Mouse (Mus musculus): ENCODE measurements around the gene Hsd17b13. TPM values are rescaled to one million over a fixed set of nuclear protein-coding genes. Genes with fewer than 3 reads are reported as not detected.
A peak's percentile ranks its signal among the peaks of the same experiment; 100 is the strongest.

The Hsd17b13 gene
- polyA plus RNA-seq, 1 experiment, result not detected

DNA sequence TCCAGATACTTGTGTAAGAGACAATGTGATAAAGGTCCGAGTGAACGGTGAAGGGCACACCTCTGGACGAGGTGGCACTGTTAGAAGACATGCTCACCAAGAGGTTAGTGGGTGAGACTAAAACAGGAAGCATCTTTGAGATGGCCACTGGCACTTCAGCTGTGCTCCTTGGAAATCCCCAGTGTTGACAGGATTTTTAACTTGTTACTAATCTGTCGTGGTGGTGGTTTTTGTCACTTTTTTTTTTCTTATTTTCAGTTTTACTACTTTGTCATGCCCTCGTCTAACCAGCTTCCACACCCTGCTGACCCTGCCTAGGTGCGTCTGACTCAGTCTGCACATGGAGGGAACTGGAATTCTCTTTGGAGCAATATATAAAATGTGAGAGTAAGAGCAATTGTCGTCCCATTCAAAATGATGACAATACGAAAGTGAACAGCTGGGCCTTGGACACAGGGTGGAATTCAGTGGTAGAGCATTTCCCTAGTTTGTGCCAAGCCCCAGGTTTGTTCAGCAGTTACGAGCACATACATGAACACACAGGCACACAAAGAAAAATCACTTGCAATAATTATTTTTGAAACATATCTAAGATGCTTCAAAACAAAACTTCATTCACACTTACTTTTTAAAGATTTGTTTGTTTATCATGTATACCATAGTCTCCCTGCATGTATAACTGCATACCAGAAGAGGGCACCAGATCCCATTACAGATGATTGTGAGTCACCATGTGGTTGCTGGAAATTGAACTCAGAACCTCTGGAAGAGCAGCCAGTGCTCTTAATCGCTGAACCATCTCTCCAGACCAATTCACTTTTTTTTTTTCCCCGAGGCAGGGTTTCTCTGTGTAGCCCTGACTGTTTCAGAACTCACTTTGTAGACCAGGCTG lies 62.6 kb downstream of the Hsd17b13 start:
- no peak overlapping the region for H3K27ac ChIP-seq (ENCODE audit: insufficient read depth, low read depth, low read length)
- peaks cover 6% of the 10 kb centered on the region for H3K4me1 ChIP-seq (ENCODE audit: control insufficient read depth, insufficient read depth, low read length)
- TF ChIP-seq POLR2A (IDR thresholded peaks at IDR 0.05; ENCODE audit: borderline replicate concordance, low read depth, low read length), result no peak
- no peak for TF ChIP-seq CTCF (IDR thresholded peaks at IDR 0.05; ENCODE audit: low read depth, low read length)
- H3K4me3 ChIP-seq (ENCODE audit: insufficient read depth, low read length), result no peak overlapping the region

DNA sequence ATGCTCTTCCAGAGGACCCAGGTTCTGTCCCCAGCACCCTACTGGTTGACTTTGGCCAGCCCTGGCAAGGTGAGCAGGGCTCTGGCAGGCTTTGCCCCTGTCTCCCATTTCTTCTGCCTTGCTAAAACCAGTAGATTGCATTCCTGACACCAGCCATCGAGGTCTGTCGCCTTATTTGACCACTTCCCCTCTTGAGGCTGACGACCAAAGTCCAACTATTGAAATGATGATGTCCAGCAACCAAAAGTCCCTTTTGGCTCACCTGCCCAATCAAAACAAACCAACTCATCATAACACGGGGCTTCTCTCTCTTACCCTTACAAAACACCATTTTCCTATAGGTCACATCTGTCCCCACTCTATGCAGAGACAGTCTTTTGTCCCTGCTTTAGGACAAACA lies 64.1 kb downstream of the Hsd17b13 start:
- peaks cover 6% of the 10 kb centered on the region for H3K4me1 ChIP-seq (ENCODE audit: control insufficient read depth, insufficient read depth, low read length)
- no peak for TF ChIP-seq CTCF (IDR thresholded peaks at IDR 0.05; ENCODE audit: low read depth, low read length)
- TF ChIP-seq POLR2A (IDR thresholded peaks at IDR 0.05; ENCODE audit: borderline replicate concordance, low read depth, low read length), result no peak
- no peak overlapping the region for H3K4me3 ChIP-seq (ENCODE audit: insufficient read depth, low read length)
- H3K27ac ChIP-seq (ENCODE audit: insufficient read depth, low read depth, low read length), result no peak overlapping the region

DNA sequence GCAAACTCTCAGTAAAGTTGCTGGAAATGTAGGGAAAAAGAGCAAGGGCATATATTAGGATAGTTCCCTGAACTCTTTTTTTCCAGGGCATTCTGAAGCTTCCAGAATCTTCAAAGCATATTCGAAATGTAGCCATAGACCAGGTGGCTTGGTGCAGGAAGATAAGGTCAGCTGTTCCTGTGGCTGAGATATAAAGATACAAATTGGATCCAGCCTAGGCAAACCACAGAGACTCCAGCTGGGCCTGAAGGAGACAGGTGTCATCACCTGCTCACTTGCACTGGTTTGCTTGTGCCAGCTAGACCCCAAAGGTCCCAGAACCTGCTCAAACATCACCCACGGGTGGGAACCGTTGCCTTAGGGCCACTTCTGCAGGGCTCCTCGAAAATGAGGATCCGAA lies 65.7 kb downstream of the Hsd17b13 start:
- no peak overlapping the region for H3K4me3 ChIP-seq (ENCODE audit: insufficient read depth, low read length)
- peaks cover 6% of the 10 kb centered on the region for H3K4me1 ChIP-seq (ENCODE audit: control insufficient read depth, insufficient read depth, low read length)
- TF ChIP-seq CTCF (IDR thresholded peaks at IDR 0.05; ENCODE audit: low read depth, low read length) (no peak), POLR2A (IDR thresholded peaks at IDR 0.05; ENCODE audit: borderline replicate concordance, low read depth, low read length) (no peak)
- H3K27ac ChIP-seq (ENCODE audit: insufficient read depth, low read depth, low read length), result no peak overlapping the region

DNA sequence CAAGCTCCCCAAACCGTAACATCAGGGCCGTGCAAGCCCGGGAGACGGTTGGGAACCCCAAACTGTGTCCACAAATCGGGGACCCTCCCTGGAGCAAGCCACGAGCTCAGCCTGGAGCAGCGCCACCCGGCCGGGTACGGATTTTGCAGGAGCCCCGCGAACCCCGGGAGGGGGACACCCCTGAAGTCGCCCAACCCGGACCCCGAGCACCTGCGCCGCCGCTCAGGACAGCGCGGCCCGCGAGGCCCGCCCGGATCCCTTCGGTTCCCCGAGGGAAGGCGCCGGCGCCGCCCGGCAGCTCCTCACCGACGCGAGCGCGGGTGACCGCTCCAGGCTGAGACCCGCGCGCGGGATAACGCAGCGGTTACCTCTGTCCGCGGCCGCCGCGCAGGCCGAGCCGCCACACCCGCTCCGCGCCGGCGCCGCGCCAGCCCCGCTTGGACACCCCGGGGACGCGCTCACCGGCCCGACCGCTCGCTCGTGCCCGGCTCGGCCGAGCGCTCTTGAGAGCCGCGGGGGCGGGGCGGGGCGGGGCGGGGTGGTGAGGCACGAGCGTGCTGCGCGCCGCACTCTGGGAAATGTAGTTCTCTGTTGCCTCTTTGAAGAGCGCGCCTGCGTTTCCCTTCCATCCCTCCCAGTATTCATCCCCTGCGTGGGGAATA lies 66.3 kb downstream of the Hsd17b13 start, which contains the start of gene Klhl8:
Gene Klhl8, minus strand, starts transcription at position 512 of the 662 bp plus-strand sequence.
- H3K4me3 ChIP-seq (ENCODE audit: insufficient read depth, low read length), result peak within 1 kb of the TSS; percentile 92
- H3K4me1 ChIP-seq (ENCODE audit: control insufficient read depth, insufficient read depth, low read length), result peaks cover 6% of the 10 kb centered on the region
- no peak for TF ChIP-seq CTCF (IDR thresholded peaks at IDR 0.05; ENCODE audit: low read depth, low read length)
- TF ChIP-seq POLR2A (IDR thresholded peaks at IDR 0.05; ENCODE audit: borderline replicate concordance, low read depth, low read length), result peak; percentile 17; the same call in 1 of the 2 replicates
- no peak within 1 kb of the TSS for H3K27ac ChIP-seq (ENCODE audit: insufficient read depth, low read depth, low read length)

DNA sequence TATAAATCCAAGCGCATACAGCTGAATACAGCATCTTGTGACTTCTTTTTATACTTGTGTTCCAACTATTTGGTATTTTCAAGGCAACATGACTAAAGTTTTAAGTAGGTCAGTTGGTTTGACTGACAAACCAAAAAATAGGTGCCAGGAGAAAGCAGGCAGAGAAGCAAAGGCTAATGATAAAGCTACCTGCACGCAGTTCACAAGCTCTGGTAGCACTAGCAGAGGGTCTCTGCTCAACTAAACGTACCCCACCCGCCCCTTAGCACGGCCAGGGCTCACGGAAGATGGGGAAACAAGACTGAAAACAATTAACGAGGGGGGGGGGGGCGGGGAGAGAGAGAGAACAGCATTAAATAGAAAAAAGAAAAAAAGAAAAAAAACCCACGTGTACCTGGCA lies 67.1 kb downstream of the Hsd17b13 start:
- Histone ChIP-seq H3K4me3 (ENCODE audit: insufficient read depth, low read length) (peak overlapping the region; percentile 92; the same call in 1 of the 2 replicates), H3K4me1 (ENCODE audit: control insufficient read depth, insufficient read depth, low read length) (peaks cover 6% of the 10 kb centered on the region), H3K27ac (ENCODE audit: insufficient read depth, low read depth, low read length) (no peak overlapping the region)
- no peak for TF ChIP-seq POLR2A (IDR thresholded peaks at IDR 0.05; ENCODE audit: borderline replicate concordance, low read depth, low read length)
- no peak for TF ChIP-seq CTCF (IDR thresholded peaks at IDR 0.05; ENCODE audit: low read depth, low read length)

DNA sequence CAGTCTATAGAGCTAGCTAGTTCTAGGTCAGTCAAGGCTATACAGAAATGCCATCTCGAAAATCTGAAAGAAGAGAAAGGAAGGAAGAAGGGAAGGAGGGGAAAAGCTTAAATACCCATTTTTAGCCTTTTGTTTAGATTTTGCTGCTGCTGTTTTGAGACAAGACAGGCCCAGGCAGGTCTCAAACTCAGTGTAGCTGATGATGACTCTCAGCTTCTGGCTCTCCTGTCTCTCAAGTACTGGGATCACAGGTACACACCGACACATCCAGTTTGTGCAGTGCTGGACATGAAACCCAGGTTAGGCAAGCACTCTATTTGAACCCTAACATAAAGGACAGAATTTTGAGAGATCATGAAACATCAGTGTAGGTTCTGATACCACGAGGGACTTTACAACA lies 67.7 kb downstream of the Hsd17b13 start:
- Histone ChIP-seq H3K4me3 (ENCODE audit: insufficient read depth, low read length) (no peak overlapping the region), H3K27ac (ENCODE audit: insufficient read depth, low read depth, low read length) (no peak overlapping the region), H3K4me1 (ENCODE audit: control insufficient read depth, insufficient read depth, low read length) (peaks cover 4% of the 10 kb centered on the region)
- TF ChIP-seq POLR2A (IDR thresholded peaks at IDR 0.05; ENCODE audit: borderline replicate concordance, low read depth, low read length) (no peak), CTCF (IDR thresholded peaks at IDR 0.05; ENCODE audit: low read depth, low read length) (no peak)

DNA sequence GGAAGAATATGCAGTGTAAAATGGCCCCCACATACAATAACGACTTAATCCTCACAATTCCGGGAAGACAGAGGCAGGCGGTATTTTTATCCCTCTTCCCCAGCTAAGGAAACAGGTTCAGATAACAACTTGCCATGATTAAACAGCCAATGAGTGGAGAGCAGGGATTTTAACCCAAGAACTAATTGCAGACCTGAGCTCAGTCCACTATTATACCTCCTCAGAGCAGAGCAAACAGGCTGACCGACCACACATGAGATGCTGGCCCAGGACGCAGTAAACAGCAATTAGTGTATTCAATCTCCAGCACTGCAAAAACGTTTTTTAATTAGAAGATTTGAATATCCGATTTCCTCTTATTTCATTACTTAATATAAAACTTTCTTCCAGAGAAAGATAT lies 68.4 kb downstream of the Hsd17b13 start:
- Histone ChIP-seq H3K27ac (ENCODE audit: insufficient read depth, low read depth, low read length) (no peak overlapping the region), H3K4me3 (ENCODE audit: insufficient read depth, low read length) (no peak overlapping the region), H3K4me1 (ENCODE audit: control insufficient read depth, insufficient read depth, low read length) (no peaks in the 10 kb centered on the region)
- TF ChIP-seq POLR2A (IDR thresholded peaks at IDR 0.05; ENCODE audit: borderline replicate concordance, low read depth, low read length) (no peak), CTCF (IDR thresholded peaks at IDR 0.05; ENCODE audit: low read depth, low read length) (no peak)

DNA sequence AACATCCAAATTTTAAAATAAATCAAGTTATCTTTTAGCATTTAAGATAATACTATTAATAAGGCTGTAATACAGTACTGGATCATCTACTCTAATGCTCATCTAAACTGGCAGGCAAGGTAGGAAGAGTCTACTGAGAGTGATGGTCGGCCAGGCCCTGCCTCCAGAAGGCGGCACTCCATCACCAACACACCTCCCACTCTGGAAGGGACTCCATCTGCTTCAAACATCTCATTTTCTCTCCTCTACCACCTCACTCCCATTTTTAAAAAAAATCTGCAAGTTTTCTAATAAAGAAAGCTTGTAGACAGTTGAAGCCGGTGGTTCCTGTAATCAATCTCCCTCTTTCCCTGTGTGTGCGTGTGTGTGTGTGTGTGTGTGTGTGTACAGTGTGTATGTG lies 69.4 kb downstream of the Hsd17b13 start:
- Histone ChIP-seq H3K4me1 (ENCODE audit: control insufficient read depth, insufficient read depth, low read length) (no peaks in the 10 kb centered on the region), H3K4me3 (ENCODE audit: insufficient read depth, low read length) (no peak overlapping the region), H3K27ac (ENCODE audit: insufficient read depth, low read depth, low read length) (no peak overlapping the region)
- TF ChIP-seq CTCF (IDR thresholded peaks at IDR 0.05; ENCODE audit: low read depth, low read length) (no peak), POLR2A (IDR thresholded peaks at IDR 0.05; ENCODE audit: borderline replicate concordance, low read depth, low read length) (no peak)

DNA sequence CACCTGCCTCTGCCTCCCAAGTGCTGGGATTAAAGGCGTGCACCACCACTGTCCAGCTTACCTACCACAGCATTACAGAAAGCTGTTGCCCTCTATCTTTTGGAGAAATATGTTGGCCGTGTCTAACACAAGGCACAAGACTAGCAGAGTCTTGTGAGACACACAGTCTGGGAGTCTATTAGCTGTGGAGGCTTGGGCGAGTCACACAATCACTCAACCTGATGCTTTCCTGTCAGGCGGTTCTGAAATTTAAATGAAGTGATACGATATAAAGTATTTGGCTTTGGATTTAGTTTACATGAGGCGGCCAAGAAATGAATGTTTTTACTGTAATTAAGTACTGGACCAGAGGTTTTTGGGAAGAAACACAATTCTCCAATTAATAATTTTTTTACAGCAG lies 71.0 kb downstream of the Hsd17b13 start:
- H3K4me3 ChIP-seq (ENCODE audit: insufficient read depth, low read length), result no peak overlapping the region
- no peaks in the 10 kb centered on the region for H3K4me1 ChIP-seq (ENCODE audit: control insufficient read depth, insufficient read depth, low read length)
- no peak overlapping the region for H3K27ac ChIP-seq (ENCODE audit: insufficient read depth, low read depth, low read length)
- TF ChIP-seq POLR2A (IDR thresholded peaks at IDR 0.05; ENCODE audit: borderline replicate concordance, low read depth, low read length) (no peak), CTCF (IDR thresholded peaks at IDR 0.05; ENCODE audit: low read depth, low read length) (no peak)

Other genes starting within 250 kb of the Hsd17b13 start
- gene Klhl8, start 66.2 kb downstream of the Hsd17b13 start, polyA plus RNA-seq (2012; ENCODE audit: insufficient read depth, insufficient read length, missing spikeins), result 2.8 and 2.9 TPM in 2 replicates
- gene Hsd17b11, start 44.5 kb upstream of the Hsd17b13 start, polyA plus RNA-seq (2012; ENCODE audit: insufficient read depth, insufficient read length, missing spikeins), result 204 and 205 TPM in 2 replicates
- 60.6 and 68.3 TPM in 2 replicates for gene Nudt9, start 68.9 kb upstream of the Hsd17b13 start, polyA plus RNA-seq (2012; ENCODE audit: insufficient read depth, insufficient read length, missing spikeins)
- not detected in 2 replicates for gene Gm17660, start 100.2 kb upstream of the Hsd17b13 start, polyA plus RNA-seq (2012; ENCODE audit: insufficient read depth, insufficient read length, missing spikeins)
- 0.27 TPM in 1 of 2 replicates, not detected in the other for gene Sparcl1, start 136.3 kb upstream of the Hsd17b13 start, polyA plus RNA-seq (2012; ENCODE audit: insufficient read depth, insufficient read length, missing spikeins)
- gene Dspp, start 193.3 kb upstream of the Hsd17b13 start, polyA plus RNA-seq (2012; ENCODE audit: insufficient read depth, insufficient read length, missing spikeins), result not detected in 2 replicates
- not detected in 2 replicates for gene Dmp1, start 225.2 kb upstream of the Hsd17b13 start, polyA plus RNA-seq (2012; ENCODE audit: insufficient read depth, insufficient read length, missing spikeins)